Mouse (Mus musculus): ENCODE results near the gene Shroom3.

- TF ChIP-seq ZC3H11A (IDR thresholded peaks at IDR 0.05; ENCODE audit: low read depth, low read length) (no peak), CTCF (conservative IDR thresholded peaks at IDR 0.05 in 1 of 2, IDR thresholded peaks at IDR 0.05 in 1 of 2; ENCODE audit: low read depth in 2 of 2, low read length in 2 of 2) (no peak), IRF4 (IDR thresholded peaks at IDR 0.05; ENCODE audit: low read depth, low read length) (no peak), TCF12 (IDR thresholded peaks at IDR 0.05; ENCODE audit: low read depth, low read length) (no peak), ZNF384 (IDR thresholded peaks at IDR 0.05; ENCODE audit: low read depth, low read length) (no peak), E2F4 (IDR thresholded peaks at IDR 0.05; ENCODE audit: insufficient replicate concordance, low read depth, low read length) (no peak), MAFK (IDR thresholded peaks at IDR 0.05; ENCODE audit: insufficient replicate concordance, low read length) (no peak)
Observed at GRCm38 (mm10) chr5:92901870-92902269, 218.6 kb downstream of the Shroom3 start.
